Mouse (Mus musculus) cerebellum, adult 2 months (tissue): ENCODE data around the gene Igsf1. TPM values are rescaled to one million over a fixed set of nuclear protein-coding genes. Genes with fewer than 3 reads are reported as not detected.

ENCODE experiments used
- DNase-seq, 2 experiments: peaks; one replicate each; pipeline ENCODE4 v3.0.0; 2021
- H3K27ac ChIP-seq: fragments of 200-500 bp; 2 replicates; pipeline ENCODE4 v1.5.1; 2012; ENCODE audit warnings: low read length, control low read depth, inconsistent platforms; ENCODE audit not compliant: insufficient read depth
- H3K27me3 ChIP-seq: fragments of 200-500 bp; 2 replicates; pipeline ENCODE4 v1.6.1; 2012; ENCODE audit warnings: inconsistent platforms, mild to moderate bottlenecking, low read length, moderate library complexity; ENCODE audit not compliant: control insufficient read depth, insufficient read depth
- H3K4me1 ChIP-seq: fragments of 200-500 bp; 2 replicates; pipeline ENCODE4 v1.6.1; 2011; ENCODE audit warnings: low read length; ENCODE audit not compliant: control insufficient read depth, insufficient read depth
- H3K4me3 ChIP-seq: fragments of 200-500 bp; replicated peaks from 2 replicates; pipeline ENCODE3; 2011; ENCODE audit warnings: mild to moderate bottlenecking, low read depth, low read length, control low read depth; ENCODE audit not compliant: insufficient read depth
- CTCF ChIP-seq: fragments of 200-500 bp; IDR thresholded peaks from 2 replicates; pipeline ENCODE4 v1.5.1; 2011; ENCODE audit warnings: low read depth, mild to moderate bottlenecking, control low read depth, low read length, moderate library complexity, borderline replicate concordance; ENCODE audit not compliant: insufficient read depth
- POLR2A ChIP-seq: fragments of 200-500 bp; IDR thresholded peaks from 2 replicates; pipeline ENCODE4 v1.6.1; 2011; ENCODE audit warnings: low read length, control low read depth, borderline replicate concordance; ENCODE audit not compliant: insufficient read depth
- WGBS: fragments of 180-500 bp; shearing (Covaris S2); methylation state at CpG from one replicate; pipeline ENCODE4 v1.1.7; 2018; 5-methylcytosine and 5-hydroxymethylcytosine counted together
- polyA plus RNA-seq: library from polyadenylated mRNA; depleted of rRNA; stranded (reverse); fragments of >200 nt; gene quantifications from 2 replicates; pipeline ENCODE4 v1.2.3, GENCODE M21; 2012; rRNA removed

Igsf1 gene
- polyA plus RNA-seq, result 8.2 and 11.7 TPM in 2 replicates

DNA sequence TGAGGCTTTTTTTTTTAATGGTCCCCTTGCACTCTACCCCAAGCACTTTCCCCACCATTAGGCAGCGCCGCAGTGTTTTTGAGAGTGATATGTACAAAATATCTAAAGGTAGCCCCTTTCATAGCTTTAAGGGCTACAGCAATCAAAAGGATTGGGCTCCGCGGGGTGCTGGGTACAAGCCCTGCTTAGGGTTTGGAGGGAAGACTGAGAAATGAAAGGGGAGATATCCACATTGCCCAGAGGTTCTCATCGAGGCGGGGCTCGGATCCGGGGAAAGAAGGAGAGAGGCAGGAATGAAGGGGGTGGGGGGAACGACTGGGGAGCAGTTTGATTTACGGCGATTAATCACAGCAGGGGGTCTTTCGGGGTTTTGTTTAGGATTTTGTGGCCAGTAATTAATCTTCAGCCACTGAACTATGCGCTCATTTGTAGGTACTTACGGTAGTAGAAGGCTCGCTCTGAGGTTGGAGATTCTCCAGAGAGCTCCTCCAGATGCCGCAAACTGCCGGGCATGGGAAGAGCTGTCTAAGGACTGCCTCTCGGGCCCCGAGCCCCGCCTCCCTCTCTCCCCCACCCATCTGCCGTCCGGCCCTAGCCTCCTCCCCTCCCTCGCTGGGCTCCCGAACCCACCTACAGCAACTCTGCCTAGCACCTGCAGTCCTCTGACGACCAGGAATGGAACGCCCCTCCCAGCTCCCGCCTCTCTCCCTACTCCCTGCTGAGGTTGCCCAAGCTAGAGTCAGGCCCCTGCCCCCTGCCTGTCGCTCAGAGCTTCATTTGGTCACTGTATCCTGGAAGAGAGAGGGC is at the start of gene Igsf1:
Igsf1 (minus strand) TSS at position 537 of the 807 bp plus-strand sequence.
- no peaks in the 10 kb centered on the region for H3K4me1 ChIP-seq
- peak; percentile 5 to 9 for DNase-seq
- peak within 1 kb of the TSS; percentile 49 for H3K4me3 ChIP-seq
- 18% methylated on average over 25 of the region's 28 CpGs for WGBS
- H3K27ac ChIP-seq, result no peak within 1 kb of the TSS
- no peaks in the 10 kb centered on the region for H3K27me3 ChIP-seq
- TF ChIP-seq POLR2A, result no peak
- no peak for TF ChIP-seq CTCF

DNA sequence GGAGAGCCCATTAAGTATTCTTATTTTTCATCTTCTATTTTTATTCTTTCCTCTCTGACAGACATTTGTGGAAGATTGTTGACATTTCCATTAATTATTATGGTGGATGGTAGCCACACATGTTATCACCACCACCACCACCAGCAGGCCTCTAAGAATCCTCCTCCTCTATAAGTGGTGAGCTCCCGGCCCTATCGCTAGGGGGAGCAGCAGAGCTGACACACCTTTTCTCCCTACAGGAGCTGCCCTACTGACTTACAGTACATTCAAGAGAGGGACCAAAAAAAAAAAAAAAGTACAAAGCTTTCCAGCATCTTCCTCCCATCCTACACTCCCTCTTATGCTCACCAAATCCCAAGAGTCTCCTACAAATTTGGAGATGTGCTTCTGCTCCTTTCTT is 26.7 kb downstream of the Igsf1 start:
- no peaks in the 10 kb centered on the region for H3K4me1 ChIP-seq
- no peak for DNase-seq
- H3K4me3 ChIP-seq, result no peak overlapping the region
- H3K27ac ChIP-seq, result no peak overlapping the region
- 23% methylated on average over 2 of the region's 2 CpGs for WGBS
- TF ChIP-seq CTCF (no peak), POLR2A (no peak)
- no peaks in the 10 kb centered on the region for H3K27me3 ChIP-seq

DNA sequence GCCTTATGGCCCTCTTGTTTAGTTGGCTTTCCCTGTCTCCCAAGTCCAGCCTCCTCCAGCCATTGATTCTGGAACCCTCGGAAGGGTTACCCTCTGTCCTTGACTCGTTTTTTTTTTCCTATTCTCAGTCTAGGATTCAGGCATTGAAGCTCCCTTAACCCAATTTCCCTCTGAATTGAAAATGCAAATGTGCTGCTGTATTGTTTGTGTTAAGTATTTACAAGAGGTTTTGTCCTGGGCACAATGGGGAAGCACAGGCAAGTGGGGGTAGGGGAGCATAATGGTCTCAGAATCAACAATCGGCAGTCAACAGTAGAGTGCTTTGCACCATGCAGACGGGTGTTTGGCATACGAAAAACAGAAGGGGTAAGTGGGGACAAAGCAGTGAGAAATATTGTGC is 52.4 kb downstream of the Igsf1 start:
- Histone ChIP-seq H3K27ac (no peak overlapping the region), H3K27me3 (no peaks in the 10 kb centered on the region), H3K4me3 (no peak overlapping the region), H3K4me1 (no peaks in the 10 kb centered on the region)
- 11% methylated on average over 5 of the region's 5 CpGs for WGBS
- no peak for DNase-seq
- TF ChIP-seq POLR2A (no peak), CTCF (no peak)

DNA sequence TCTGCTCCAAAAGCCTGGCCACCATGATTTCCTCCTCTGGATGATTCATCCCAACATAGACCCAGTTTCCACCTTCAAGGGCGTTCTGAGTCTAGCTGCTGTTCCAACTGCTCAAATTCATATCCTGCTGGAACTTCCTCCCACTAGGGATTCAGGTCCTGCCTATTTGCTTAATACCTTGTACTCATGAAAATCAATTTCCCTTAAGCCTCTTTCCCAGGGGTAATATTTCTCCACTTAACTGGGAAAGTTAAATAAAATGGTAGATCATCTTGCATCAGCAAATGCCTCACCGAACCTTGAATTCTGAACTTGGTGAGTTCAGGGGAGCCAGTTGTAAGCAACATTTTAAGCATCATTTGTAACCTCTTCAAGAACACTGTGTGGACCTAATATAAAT is 62.6 kb downstream of the Igsf1 start, which contains the start of gene Olfr1321:
Olfr1321 (minus strand) TSS at position 101 of the 400 bp plus-strand sequence.
- WGBS, result 72% methylated on average over 2 of the region's 2 CpGs
- H3K4me1 ChIP-seq, result no peaks in the 10 kb centered on the region
- H3K27ac ChIP-seq, result no peak within 1 kb of the TSS
- H3K4me3 ChIP-seq, result no peak within 1 kb of the TSS
- TF ChIP-seq CTCF, result no peak
- no peak for TF ChIP-seq POLR2A
- DNase-seq, result no peak
- H3K27me3 ChIP-seq, result no peaks in the 10 kb centered on the region

Other genes with a start within 250 kb of the Igsf1 start
- gene Olfr1320, start 125.4 kb downstream of the Igsf1 start, polyA plus RNA-seq, result not detected in 2 replicates
- gene Olfr1321, start 62.7 kb downstream of the Igsf1 start, polyA plus RNA-seq, result not detected in 2 replicates
- gene Olfr1322, start 93.7 kb upstream of the Igsf1 start, polyA plus RNA-seq, result not detected in 2 replicates
- gene Olfr1323, start 221.6 kb upstream of the Igsf1 start, polyA plus RNA-seq, result not detected in 2 replicates